Mouse (Mus musculus) kidney, adult 2 months (tissue): ENCODE data around the gene Foxn3. TPM values are rescaled to one million over a fixed set of nuclear protein-coding genes. Genes with fewer than 3 reads are reported as not detected.
A peak's percentile ranks its signal among the peaks of the same experiment; 100 is the strongest.

ENCODE experiments used
- DNase-seq: peaks from one replicate; pipeline ENCODE4 v3.0.0; 2021
- H3K27ac ChIP-seq: fragments of 200-500 bp; 2 replicates; pipeline ENCODE4 v1.5.1; 2012; ENCODE audit warnings: low read depth, low read length, control low read depth, inconsistent platforms; ENCODE audit not compliant: insufficient read depth
- H3K27me3 ChIP-seq: fragments of 200-500 bp; replicated peaks from 2 replicates; pipeline ENCODE4 v1.6.1; 2012; ENCODE audit warnings: mild to moderate bottlenecking, moderate library complexity, low read length, inconsistent platforms; ENCODE audit not compliant: control insufficient read depth, insufficient read depth
- H3K36me3 ChIP-seq: fragments of 200-500 bp; 2 replicates; pipeline ENCODE4 v1.6.1; 2012; ENCODE audit warnings: mild to moderate bottlenecking, moderate library complexity, low read length, inconsistent platforms; ENCODE audit not compliant: control insufficient read depth, insufficient read depth
- H3K4me1 ChIP-seq: fragments of 200-500 bp; 2 replicates; pipeline ENCODE4 v1.6.1; 2011; ENCODE audit warnings: low read length; ENCODE audit not compliant: control insufficient read depth, insufficient read depth
- H3K4me3 ChIP-seq: fragments of 200-500 bp; 2 replicates; pipeline ENCODE4 v1.5.1; 2011; ENCODE audit warnings: mild to moderate bottlenecking, low read depth, low read length, control low read depth; ENCODE audit not compliant: insufficient read depth
- CTCF ChIP-seq: fragments of 200-500 bp; conservative IDR thresholded peaks from 2 replicates; pipeline ENCODE4 v1.5.1; 2011; ENCODE audit warnings: low read depth, mild to moderate bottlenecking, control low read depth, low read length, moderate library complexity, mixed read lengths; ENCODE audit not compliant: insufficient read depth, insufficient read length
- POLR2A ChIP-seq: fragments of 200-500 bp; IDR thresholded peaks from one replicate; pipeline ENCODE4 v1.6.1; 2011; ENCODE audit warnings: low read depth, low read length, control low read depth
- WGBS: fragments of 180-500 bp; shearing (Covaris S2); methylation state at CpG from one replicate; pipeline ENCODE4 v1.1.7; 2018; 5-methylcytosine and 5-hydroxymethylcytosine counted together
- polyA plus RNA-seq: library from polyadenylated mRNA; depleted of rRNA; stranded (reverse); fragments of >200 nt; gene quantifications from 2 replicates; pipeline ENCODE4 v1.2.3, GENCODE M21; 2012

Foxn3 gene
- polyA plus RNA-seq, 1 experiment = 28.0 TPM

GRCm38 (mm10) chr12:99287081-99287480 is 276.3 kb downstream of the Foxn3 start:
- no peaks in the 10 kb centered on the region for H3K4me1 ChIP-seq
- H3K27ac ChIP-seq = no peak overlapping the region
- H3K4me3 ChIP-seq = no peak overlapping the region
- no peaks in the 10 kb centered on the region for H3K36me3 ChIP-seq
- TF ChIP-seq POLR2A (no peak), CTCF (no peak)
- no peaks in the 10 kb centered on the region for H3K27me3 ChIP-seq
- 82% methylated on average over 5 of the region's 5 CpGs for WGBS
- DNase-seq = no peak

GRCm38 (mm10) chr12:99286662-99287061 is 276.7 kb downstream of the Foxn3 start:
- H3K4me3 ChIP-seq = no peak overlapping the region
- no peak overlapping the region for H3K27ac ChIP-seq
- no peaks in the 10 kb centered on the region for H3K4me1 ChIP-seq
- H3K36me3 ChIP-seq = no peaks in the 10 kb centered on the region
- TF ChIP-seq POLR2A = no peak
- no peak for DNase-seq
- no peaks in the 10 kb centered on the region for H3K27me3 ChIP-seq
- WGBS = 88% methylated on average over 6 of the region's 6 CpGs

GRCm38 (mm10) chr12:99285656-99286055 is 277.7 kb downstream of the Foxn3 start:
- no peak for TF ChIP-seq CTCF
- no peak for TF ChIP-seq POLR2A
- no peaks in the 10 kb centered on the region for H3K27me3 ChIP-seq
- WGBS = 84% methylated on average over 8 of the region's 8 CpGs
- no peak for DNase-seq
- H3K4me3 ChIP-seq = no peak overlapping the region
- no peak overlapping the region for H3K27ac ChIP-seq
- H3K4me1 ChIP-seq = no peaks in the 10 kb centered on the region
- no peaks in the 10 kb centered on the region for H3K36me3 ChIP-seq

- WGBS = 67% methylated on average over 9 of the region's 9 CpGs
- TF ChIP-seq POLR2A (no peak), CTCF (no peak)
- Histone ChIP-seq H3K27ac (no peak overlapping the region), H3K27me3 (no peaks in the 10 kb centered on the region), H3K36me3 (no peaks in the 10 kb centered on the region), H3K4me3 (no peak overlapping the region), H3K4me1 (no peaks in the 10 kb centered on the region)
- no peak for DNase-seq
These were observed 278.2 kb downstream of the Foxn3 start for GRCm38 (mm10) chr12:99285199-99285598.

GRCm38 (mm10) chr12:99284419-99285069 is 278.8 kb downstream of the Foxn3 start:
- 68% methylated on average over 8 of the region's 8 CpGs for WGBS
- Histone ChIP-seq H3K36me3 (no peaks in the 10 kb centered on the region), H3K4me3 (no peak overlapping the region), H3K27me3 (no peaks in the 10 kb centered on the region), H3K4me1 (no peaks in the 10 kb centered on the region), H3K27ac (no peak overlapping the region)
- TF ChIP-seq CTCF (no peak), POLR2A (no peak)
- DNase-seq = no peak

- TF ChIP-seq POLR2A (no peak), CTCF (no peak)
- Histone ChIP-seq H3K4me1 (no peaks in the 10 kb centered on the region), H3K27ac (no peak overlapping the region), H3K36me3 (no peaks in the 10 kb centered on the region), H3K4me3 (no peak overlapping the region), H3K27me3 (no peaks in the 10 kb centered on the region)
- no peak for DNase-seq
- 93% methylated on average over 13 of the region's 13 CpGs for WGBS
These were observed 282.6 kb downstream of the Foxn3 start for GRCm38 (mm10) chr12:99280826-99281225.

GRCm38 (mm10) chr12:99280291-99280690 is 283.1 kb downstream of the Foxn3 start:
- Histone ChIP-seq H3K27me3 (no peaks in the 10 kb centered on the region), H3K36me3 (no peaks in the 10 kb centered on the region)
- WGBS = 63% methylated on average over 4 of the region's 4 CpGs

GRCm38 (mm10) chr12:99279426-99279825 is 284.0 kb downstream of the Foxn3 start:
- peak; percentile 36 for DNase-seq
- no peaks in the 10 kb centered on the region for H3K4me1 ChIP-seq
- no peaks in the 10 kb centered on the region for H3K27me3 ChIP-seq
- H3K36me3 ChIP-seq = no peaks in the 10 kb centered on the region
- H3K27ac ChIP-seq = no peak overlapping the region
- TF ChIP-seq CTCF (no peak), POLR2A (no peak)
- WGBS = 60% methylated on average over 4 of the region's 4 CpGs
- H3K4me3 ChIP-seq = no peak overlapping the region

More at GRCm38 (mm10) chr12:99280291-99280690, 283.1 kb downstream of the Foxn3 start:
- no peak for DNase-seq
- H3K4me3 ChIP-seq = no peak overlapping the region
- TF ChIP-seq POLR2A = no peak
- TF ChIP-seq CTCF = no peak
- H3K27ac ChIP-seq = no peak overlapping the region
- no peaks in the 10 kb centered on the region for H3K4me1 ChIP-seq
